Mouse (Mus musculus) heart, adult 2 months (tissue): Measurements from ENCODE around the gene Tacr2.

Source experiments
- CTCF ChIP-seq: fragments of 200-600 bp; IDR thresholded peaks from 2 replicates; pipeline ENCODE4 v1.8.1; 2022; ENCODE audit warnings: antibody characterized with exemption, mild to moderate bottlenecking, moderate library complexity
- EP300 ChIP-seq: fragments of 200-500 bp; IDR thresholded peaks from 2 replicates; pipeline ENCODE4 v1.6.1; 2011; ENCODE audit warnings: low read depth, low read length, control low read depth; ENCODE audit not compliant: insufficient read depth
- POLR2A ChIP-seq: fragments of 200-500 bp; IDR thresholded peaks from 2 replicates; pipeline ENCODE4 v1.6.1; 2011; ENCODE audit warnings: mild to moderate bottlenecking, low read depth, low read length, control low read depth; ENCODE audit not compliant: insufficient read depth

GRCm38 (mm10) chr10:62222777-62223176, 29.5 kb upstream of the Tacr2 start:
- TF ChIP-seq POLR2A (no peak), CTCF (no peak), EP300 (no peak)
